ENCODE assay signal across 8 mouse cellular contexts in the genomic region with DNA sequence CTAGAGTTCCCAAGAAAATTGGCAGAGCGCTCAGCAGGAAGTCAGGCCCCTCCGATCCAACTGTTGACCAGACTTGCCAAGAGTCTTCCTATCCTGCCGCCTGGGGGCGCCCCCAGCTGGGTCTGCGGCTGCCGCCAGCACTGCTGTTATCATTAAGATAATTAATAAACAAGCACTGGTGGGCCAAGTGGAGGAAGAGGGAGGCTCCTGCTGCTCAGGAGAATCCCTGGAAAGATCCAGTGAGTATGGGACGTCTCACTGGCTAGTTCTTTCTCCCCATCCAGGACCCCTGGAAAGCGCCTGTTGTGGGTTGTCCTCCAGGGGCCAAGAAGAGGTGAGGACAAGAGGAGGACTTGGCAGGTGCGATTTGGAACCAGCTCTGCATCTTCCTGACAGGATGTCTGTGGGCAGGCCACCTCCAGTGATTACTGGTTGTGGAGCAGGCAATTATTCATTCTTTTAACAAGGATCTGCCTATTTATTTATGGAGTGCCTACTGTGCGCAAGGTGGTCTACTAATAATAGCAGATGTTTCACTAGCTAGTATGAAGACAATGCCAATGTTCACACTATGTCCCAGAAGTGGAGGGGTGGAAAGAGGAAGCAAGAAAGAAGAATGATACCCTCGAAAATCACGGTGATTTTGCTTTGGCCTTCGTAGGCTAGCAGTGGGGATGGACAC. TPM values are rescaled to one million over a fixed set of nuclear protein-coding genes. Genes with fewer than 3 reads are reported as not detected.
DNase-seq lines count a peak whose midpoint lies in the region; ATAC-seq lines count a peak whose summit lies in the region.

No protein-coding gene starts in this region.

- peaks cover 57% of the 10 kb centered on the region for H3K4me1 ChIP-seq in forebrain, embryonic 10.5 days
- peaks cover 37% of the 10 kb centered on the region for H3K4me1 ChIP-seq in forebrain, embryonic 15.5 days
- peaks cover 12% of the 10 kb centered on the region for H3K4me1 ChIP-seq in limb, embryonic 11.5 days (ENCODE audit: control insufficient read depth, insufficient read depth, low read length)
- H3K4me1 ChIP-seq in midbrain, embryonic 13.5 days (replicated peaks) = peaks cover 31% of the 10 kb centered on the region

- no peak overlapping the region for H3K27ac ChIP-seq in forebrain, embryonic 10.5 days
- H3K27ac ChIP-seq in forebrain, embryonic 15.5 days (replicated peaks) = no peak overlapping the region
- no peak overlapping the region for H3K27ac ChIP-seq in limb, embryonic 11.5 days (replicated peaks; ENCODE audit: low read depth, low read length)
- H3K27ac ChIP-seq in midbrain, embryonic 13.5 days = no peak overlapping the region

- H3K4me2 ChIP-seq in forebrain, embryonic 15.5 days (replicated peaks) = no peak overlapping the region
- peak overlapping the region; percentile 86; the same call in 1 of the 2 replicates for H3K4me2 ChIP-seq in limb, embryonic 11.5 days (ENCODE audit: low read depth, severe bottlenecking)
- H3K4me2 ChIP-seq in midbrain, embryonic 13.5 days (replicated peaks) = peak overlapping the region; percentile 97; the same call in 1 of the 2 replicates

- no peaks in the 10 kb centered on the region for H3K9me3 ChIP-seq in forebrain, embryonic 10.5 days
- H3K9me3 ChIP-seq in forebrain, embryonic 15.5 days = no peaks in the 10 kb centered on the region
- H3K9me3 ChIP-seq in limb, embryonic 11.5 days (ENCODE audit: control insufficient read depth, low read length) = no peaks in the 10 kb centered on the region
- H3K9me3 ChIP-seq in midbrain, embryonic 13.5 days = no peaks in the 10 kb centered on the region

- peak; percentile 63 for DNase-seq in forebrain, embryonic 10.5 days (ENCODE audit: extremely low spot score, low spot score)
- peak; percentile 75 for DNase-seq in ZHBTc4 (ENCODE audit: low read depth, low spot score)
- DNase-seq in embryo, embryonic 9.5 days (ENCODE audit: extremely low spot score) = peak; percentile 55
- peak; percentile 60 for DNase-seq in heart, postnatal 25 days (ENCODE audit: low spot score)
- DNase-seq in limb, embryonic 11.5 days (ENCODE audit: low spot score) = peak; percentile 55
- peak; percentile 73 for DNase-seq in testis, postnatal 14 days (ENCODE audit: low spot score)

- intact Hi-C loops in heart, postnatal 25 days (cut with DNase I) = loop anchor here (5.0 kb wide), 1 partner anchor 99 kb away; a partner anchor contains a TSS

- 11% methylated on average over 13 of the region's 13 CpGs for WGBS in forebrain, embryonic 10.5 days
- 11% methylated on average over 13 of the region's 13 CpGs for WGBS in forebrain, embryonic 15.5 days
- 11% methylated on average over 13 of the region's 13 CpGs for WGBS in limb, embryonic 11.5 days
- WGBS in midbrain, embryonic 13.5 days = 9% methylated on average over 13 of the region's 13 CpGs

- no peak for ATAC-seq in forebrain, embryonic 15.5 days (replicated peaks)
- ATAC-seq in limb, embryonic 11.5 days (ENCODE audit: insufficient number of reproducible peaks, low FRiP score, low TSS enrichment, low read depth) = no peak
- ATAC-seq in midbrain, embryonic 13.5 days = no peak

- H3K27me3 ChIP-seq in forebrain, embryonic 10.5 days (ENCODE audit: poor library complexity, severe bottlenecking) = peaks cover 55% of the 10 kb centered on the region
- H3K27me3 ChIP-seq in forebrain, embryonic 15.5 days = peaks cover 14% of the 10 kb centered on the region
- H3K27me3 ChIP-seq in limb, embryonic 11.5 days (ENCODE audit: control insufficient read depth, insufficient read depth, low read length) = peaks cover 9% of the 10 kb centered on the region; the same call in 1 of the 2 replicates
- peaks cover 39% of the 10 kb centered on the region for H3K27me3 ChIP-seq in midbrain, embryonic 13.5 days

- H3K36me3 ChIP-seq in forebrain, embryonic 10.5 days (replicated peaks) = peaks cover 4% of the 10 kb centered on the region; the same call in 1 of the 2 replicates
- no peaks in the 10 kb centered on the region for H3K36me3 ChIP-seq in forebrain, embryonic 15.5 days
- H3K36me3 ChIP-seq in limb, embryonic 11.5 days (ENCODE audit: control insufficient read depth, insufficient read depth, low read length) = peaks cover under 1% of the 10 kb centered on the region; the same call in 1 of the 2 replicates
- H3K36me3 ChIP-seq in midbrain, embryonic 13.5 days = no peaks in the 10 kb centered on the region

- peak overlapping the region; percentile 98; the same call in 1 of the 2 replicates for H3K4me3 ChIP-seq in forebrain, embryonic 10.5 days
- H3K4me3 ChIP-seq in forebrain, embryonic 15.5 days = no peak overlapping the region
- no peak overlapping the region for H3K4me3 ChIP-seq in limb, embryonic 11.5 days (ENCODE audit: low read depth, low read length)
- no peak overlapping the region; the same call in 1 of the 2 replicates for H3K4me3 ChIP-seq in midbrain, embryonic 13.5 days (replicated peaks)

- H3K9ac ChIP-seq in forebrain, embryonic 15.5 days (replicated peaks) = no peak overlapping the region
- no peak overlapping the region for H3K9ac ChIP-seq in limb, embryonic 11.5 days (ENCODE audit: low read length)
- H3K9ac ChIP-seq in midbrain, embryonic 13.5 days (replicated peaks) = no peak overlapping the region

RNA-seq across cellular contexts. Expression of a gene that starts 0.9 kb away (rescaled TPM):
- 27.0 and 27.6 TPM in 2 replicates for polyA plus RNA-seq in forebrain, embryonic 10.5 days (2016; fragmentation: Nextera tagmentation; extraction: Ambion mirVana)
- 15.9 and 17.9 TPM in 2 replicates for polyA plus RNA-seq in forebrain, embryonic 15.5 days (2015; fragmentation: Nextera tagmentation; extraction: Ambion mirVana)
- 1 to 10 TPM; 1.2 to 1.3 TPM for total RNA-seq in heart, postnatal 25 days (2021)
- 27.0 and 30.1 TPM in 2 replicates for polyA plus RNA-seq in limb, embryonic 11.5 days (2014; fragmentation: Nextera tagmentation; extraction: Ambion mirVana)
- polyA plus RNA-seq in midbrain, embryonic 13.5 days (2015; fragmentation: Nextera tagmentation; extraction: Ambion mirVana) = 15.7 and 16.1 TPM in 2 replicates

RNA-seq across cellular contexts. Expression of a gene that starts 11.1 kb away (rescaled TPM):
- polyA plus RNA-seq in forebrain, embryonic 10.5 days (2016; fragmentation: Nextera tagmentation; extraction: Ambion mirVana) = 42.3 and 43.5 TPM in 2 replicates
- polyA plus RNA-seq in forebrain, embryonic 15.5 days (2015; fragmentation: Nextera tagmentation; extraction: Ambion mirVana) = 21.5 and 21.6 TPM in 2 replicates
- 10 to 100 TPM; 13.7 to 14.2 TPM for total RNA-seq in heart, postnatal 25 days (2021)
- 26.3 and 30.7 TPM in 2 replicates for polyA plus RNA-seq in limb, embryonic 11.5 days (2014; fragmentation: Nextera tagmentation; extraction: Ambion mirVana)
- polyA plus RNA-seq in midbrain, embryonic 13.5 days (2015; fragmentation: Nextera tagmentation; extraction: Ambion mirVana) = 25.1 and 26.8 TPM in 2 replicates

RNA-seq across cellular contexts. Expression of a gene that starts 38.2 kb away (rescaled TPM):
- 0.33 TPM in 1 of 2 replicates, not detected in the other for polyA plus RNA-seq in forebrain, embryonic 10.5 days (2016; fragmentation: Nextera tagmentation; extraction: Ambion mirVana)
- polyA plus RNA-seq in forebrain, embryonic 15.5 days (2015; fragmentation: Nextera tagmentation; extraction: Ambion mirVana) = 0.33 and 0.51 TPM in 2 replicates
- total RNA-seq in heart, postnatal 25 days (2021) = not detected
- polyA plus RNA-seq in limb, embryonic 11.5 days (2014; fragmentation: Nextera tagmentation; extraction: Ambion mirVana) = not detected in 2 replicates
- polyA plus RNA-seq in midbrain, embryonic 13.5 days (2015; fragmentation: Nextera tagmentation; extraction: Ambion mirVana) = 0.55 and 0.65 TPM in 2 replicates

RNA-seq across cellular contexts. Expression of a gene that starts 56.2 kb away (rescaled TPM):
- polyA plus RNA-seq in forebrain, embryonic 10.5 days (2016; fragmentation: Nextera tagmentation; extraction: Ambion mirVana) = 1.2 and 1.8 TPM in 2 replicates
- polyA plus RNA-seq in forebrain, embryonic 15.5 days (2015; fragmentation: Nextera tagmentation; extraction: Ambion mirVana) = 0.63 and 1.3 TPM in 2 replicates
- total RNA-seq in heart, postnatal 25 days (2021) = under 1 TPM; 0.57 to 0.78 TPM
- polyA plus RNA-seq in limb, embryonic 11.5 days (2014; fragmentation: Nextera tagmentation; extraction: Ambion mirVana) = 0.64 and 0.81 TPM in 2 replicates
- 0.52 TPM in 1 of 2 replicates, not detected in the other for polyA plus RNA-seq in midbrain, embryonic 13.5 days (2015; fragmentation: Nextera tagmentation; extraction: Ambion mirVana)
